Mouse (Mus musculus): ENCODE results near the gene Whamm.

Whamm gene

DNA sequence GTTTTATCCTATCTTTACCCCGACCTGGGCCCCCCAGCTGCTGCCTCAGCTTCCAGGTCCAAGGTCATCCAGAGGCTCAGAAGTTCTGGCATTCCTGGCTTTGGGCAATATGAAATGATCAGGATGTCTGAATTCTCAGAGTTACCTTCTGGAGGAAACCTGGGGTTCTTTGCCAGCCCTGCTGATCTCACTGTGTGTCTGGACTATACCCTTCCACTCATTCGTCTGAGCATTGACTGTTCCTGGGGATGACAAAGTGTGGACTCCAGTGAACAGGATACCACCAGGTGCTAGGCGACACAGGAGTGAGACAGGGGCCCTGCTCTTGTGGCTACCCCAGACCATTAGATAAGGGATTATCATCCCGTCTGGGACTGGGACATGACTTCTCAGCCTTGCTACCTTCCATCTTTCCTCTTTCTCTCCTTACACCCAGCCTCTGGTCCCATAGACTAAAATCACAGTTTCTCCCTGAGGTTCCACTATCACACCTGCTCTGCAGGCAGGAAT lies 7.5 kb upstream of the Whamm start:
- no peak for DNase-seq (ENCODE audit: low spot score)

DNA sequence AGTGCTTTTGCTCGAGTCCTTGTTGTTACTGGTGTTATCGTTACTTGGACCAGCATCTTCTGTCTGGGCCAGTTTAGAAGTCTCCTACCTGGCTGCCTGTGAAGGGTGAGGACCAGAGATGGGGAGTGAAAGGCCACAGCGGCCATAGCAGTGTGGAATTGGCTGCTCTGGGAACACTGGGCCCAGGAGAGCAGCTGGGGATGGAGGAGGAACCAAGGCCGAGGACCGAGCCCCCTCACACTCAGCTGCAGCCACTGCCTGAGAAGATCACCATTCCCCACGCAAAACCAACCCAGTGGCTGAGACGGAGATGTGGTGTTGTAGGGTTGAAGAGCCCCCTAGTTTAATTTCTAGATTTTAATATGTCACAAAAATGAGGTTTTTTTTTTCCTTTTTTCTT lies 6.3 kb upstream of the Whamm start:
- no peak for DNase-seq (ENCODE audit: low spot score)

DNA sequence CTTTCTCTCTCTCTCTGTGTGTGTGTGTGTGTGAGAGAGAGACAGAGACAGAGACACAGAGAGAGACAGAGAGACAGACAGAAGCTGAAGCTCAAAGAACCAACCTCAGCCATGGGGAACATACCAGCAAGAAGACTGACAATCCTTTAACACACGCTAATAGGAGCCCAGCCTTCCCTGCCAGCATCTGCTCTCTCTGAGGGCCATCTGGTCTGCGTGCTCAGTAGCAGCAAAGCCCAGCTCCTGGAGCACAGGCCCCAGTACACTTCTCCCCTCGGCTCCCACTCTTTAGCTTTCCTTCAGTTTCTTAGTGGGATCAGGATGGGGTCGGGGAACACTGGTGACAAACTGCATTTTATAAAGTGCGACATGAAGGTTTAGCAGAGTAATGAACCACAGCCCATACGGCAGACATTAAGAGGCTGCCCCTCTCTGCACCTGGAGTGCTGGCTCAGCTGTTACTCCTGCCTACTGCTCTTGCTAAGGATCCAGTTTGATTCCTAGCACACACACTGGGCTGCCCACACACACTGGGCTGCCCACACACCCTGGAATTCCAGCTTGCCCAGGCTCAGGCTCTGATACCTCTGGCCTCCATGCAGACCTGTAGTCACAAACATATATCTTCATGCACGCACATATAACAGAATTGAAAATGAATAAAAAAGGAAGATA lies 5.5 kb upstream of the Whamm start:
- no peak for DNase-seq (ENCODE audit: low spot score)

DNA sequence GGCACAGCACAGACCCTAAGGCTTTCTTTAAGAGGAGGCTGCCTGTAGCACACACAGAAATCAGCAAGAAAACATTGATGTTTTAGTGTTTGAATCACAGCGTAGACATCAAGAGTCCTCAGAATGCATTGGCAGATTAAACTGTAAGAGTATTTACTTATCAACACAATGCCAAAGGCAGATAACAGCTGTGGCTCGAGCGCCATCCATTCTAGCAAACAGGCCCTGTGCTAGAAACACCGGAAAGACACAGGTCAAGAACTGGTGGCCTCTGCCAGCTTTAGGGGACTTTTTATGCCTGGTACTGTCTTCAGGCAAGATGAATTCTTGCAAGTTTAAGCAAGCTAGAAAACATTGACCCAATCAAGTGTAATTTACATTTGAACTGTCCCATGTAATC lies 4.7 kb upstream of the Whamm start:
- DNase-seq (ENCODE audit: low spot score): no peak

DNA sequence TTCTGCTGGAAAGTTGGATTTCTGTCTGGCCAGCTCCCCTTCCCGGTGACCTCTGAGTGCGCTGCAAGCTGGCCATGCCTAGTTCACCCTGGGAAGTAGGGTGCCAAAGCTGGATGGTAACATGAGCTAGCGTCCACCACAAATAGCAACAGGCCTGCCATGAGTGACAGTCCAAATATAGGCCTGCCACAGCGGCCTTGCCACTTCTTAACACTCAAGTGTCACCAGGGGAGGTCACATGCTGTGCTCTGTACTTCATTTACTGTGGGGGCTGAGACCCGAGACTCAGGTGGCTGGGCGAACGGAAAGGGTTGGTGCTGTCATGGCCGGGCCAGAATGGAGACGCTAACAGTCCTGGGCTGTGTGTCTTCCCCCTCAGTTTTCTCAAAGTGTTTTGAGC lies 4.2 kb upstream of the Whamm start, which contains the start of gene Fsd2:
Gene Fsd2 (minus strand): TSS at position 53 of the 400 bp plus-strand sequence.
- no peak for DNase-seq (ENCODE audit: low spot score)

DNA sequence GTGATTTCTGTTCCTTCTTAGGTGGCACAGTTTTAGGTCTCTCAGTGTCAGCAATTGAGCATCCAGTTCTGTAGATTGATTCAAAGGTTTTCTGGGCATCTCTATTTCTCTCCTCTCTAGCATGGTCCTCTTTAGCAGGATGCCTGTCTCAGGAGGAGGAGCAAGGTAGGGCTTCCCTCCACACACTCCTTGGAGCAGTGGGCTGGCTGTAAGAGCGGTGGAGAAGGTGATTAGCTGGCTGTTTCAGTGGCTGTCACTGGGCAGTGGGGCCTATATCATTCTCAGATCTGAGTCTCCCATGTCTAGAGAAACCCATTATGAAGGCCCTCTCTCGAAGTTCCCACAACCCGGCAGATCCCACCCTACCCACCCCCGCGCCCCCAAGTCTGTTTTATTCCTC lies 3.7 kb upstream of the Whamm start:
- no peak for DNase-seq (ENCODE audit: low spot score)

DNA sequence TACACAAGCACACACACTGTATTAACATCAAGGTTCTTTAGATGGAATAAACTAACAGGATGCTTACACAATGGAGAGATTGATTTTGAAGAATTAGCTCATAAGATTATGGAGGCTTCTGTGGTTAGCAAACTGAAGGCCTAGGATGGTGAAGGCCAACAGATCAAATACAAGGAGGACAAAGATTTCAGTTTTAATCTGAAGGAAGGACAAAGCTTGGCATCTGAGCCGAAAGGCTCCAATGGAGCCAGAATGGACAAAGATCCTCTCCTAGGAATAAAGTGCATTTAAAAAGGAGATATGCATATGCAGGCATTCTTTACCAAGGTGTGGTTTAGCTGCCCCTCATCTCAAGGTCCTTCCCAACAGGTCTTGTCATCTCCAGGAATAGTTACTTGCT lies 1.2 kb upstream of the Whamm start:
- DNase-seq (ENCODE audit: low spot score): no peak

DNA sequence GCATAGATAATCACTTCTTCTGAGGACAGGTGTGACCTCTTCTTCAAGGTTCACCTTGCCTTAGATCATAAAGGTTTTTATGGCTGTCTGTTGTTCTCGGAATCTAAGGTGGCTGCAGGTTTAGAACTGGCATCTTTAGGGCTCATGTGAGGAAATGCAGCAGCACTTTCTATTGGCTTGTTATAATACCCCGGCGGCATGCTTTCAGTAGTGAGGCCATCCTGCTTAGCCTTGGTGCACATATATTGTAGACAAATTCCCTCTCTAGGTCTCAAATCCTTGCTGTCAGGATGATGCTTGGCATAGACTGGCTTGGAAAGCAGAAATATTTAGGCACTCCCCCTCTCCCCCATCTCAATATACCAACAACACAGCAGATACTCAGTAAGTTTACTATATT lies 795 bp upstream of the Whamm start:
- DNase-seq (ENCODE audit: low spot score): no peak

DNA sequence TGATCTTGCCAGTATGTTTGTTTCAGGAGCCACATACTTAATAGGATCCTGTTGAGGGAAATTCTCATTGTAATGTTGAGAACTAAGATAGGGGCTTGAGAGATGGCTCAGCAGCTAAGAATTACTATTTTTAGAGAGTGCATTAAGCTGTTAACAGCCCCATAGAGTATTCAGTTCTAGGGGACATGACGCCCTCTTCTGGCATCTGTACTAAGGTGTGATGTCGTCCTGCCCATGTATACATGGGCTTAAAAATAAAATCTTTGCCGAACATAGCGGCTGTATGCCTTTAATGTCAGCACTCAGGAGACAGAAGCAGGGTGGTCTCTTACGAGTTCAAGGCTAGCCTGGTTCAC lies 336 bp upstream of the Whamm start:
- DNase-seq (ENCODE audit: low spot score): no peak

DNA sequence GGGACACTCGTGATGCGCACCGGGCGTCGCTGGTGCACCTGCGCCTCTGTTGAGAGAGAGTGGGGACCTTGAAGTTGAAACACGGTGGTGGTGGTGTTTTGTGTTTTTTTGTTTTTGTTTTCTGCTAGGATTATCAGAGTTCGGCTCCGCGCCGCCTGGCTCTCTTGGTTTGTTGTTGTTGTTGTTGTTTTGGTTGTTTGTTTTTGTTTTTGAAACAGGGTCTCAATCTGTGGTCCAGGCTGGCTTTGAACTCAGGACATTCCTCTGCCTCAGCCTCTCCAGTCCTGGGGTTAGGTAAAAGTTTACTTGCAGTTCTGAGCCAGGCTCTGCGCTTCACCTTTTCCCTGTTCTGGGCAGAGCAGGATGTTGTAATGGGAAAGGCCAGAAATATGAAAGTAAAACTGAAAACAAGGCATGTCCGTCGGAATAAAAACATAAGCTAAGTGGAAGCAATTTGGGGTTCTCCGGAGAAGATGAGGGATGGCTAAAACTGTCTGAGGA lies 925 bp downstream of the Whamm start:
- peak; percentile 45 for DNase-seq (ENCODE audit: low spot score)

DNA sequence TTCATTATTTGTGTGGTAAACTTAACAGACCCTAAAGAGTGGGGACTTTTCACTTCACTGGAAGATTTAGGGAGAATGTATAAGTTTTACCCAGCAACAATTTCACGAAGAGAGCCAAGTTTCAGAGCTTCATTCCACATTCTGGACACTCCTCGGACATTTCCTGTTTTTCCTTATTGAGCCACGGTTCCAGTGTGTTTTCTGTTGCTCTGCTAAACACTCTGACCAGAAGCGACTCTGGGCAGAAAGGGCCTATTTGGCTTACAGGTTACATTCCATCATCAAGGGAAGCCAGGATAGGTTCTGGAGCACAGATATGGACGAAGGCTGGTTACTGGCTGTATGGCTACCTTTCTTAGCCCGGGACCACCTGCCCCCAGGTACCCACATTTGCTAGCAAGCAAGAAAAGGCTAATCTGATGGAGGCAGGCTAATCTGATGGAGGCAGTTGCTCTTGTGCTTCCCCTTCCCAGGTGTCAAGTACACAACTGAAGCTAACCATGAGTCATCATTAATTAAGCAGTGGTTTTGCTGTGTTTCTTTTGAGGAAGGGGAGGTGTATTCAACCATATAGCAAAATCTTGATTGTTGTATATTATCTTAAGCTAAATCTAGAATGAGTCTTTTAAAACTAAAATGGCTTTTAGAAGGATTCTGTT lies 1.7 kb downstream of the Whamm start:
- no peak for DNase-seq (ENCODE audit: low spot score)

DNA sequence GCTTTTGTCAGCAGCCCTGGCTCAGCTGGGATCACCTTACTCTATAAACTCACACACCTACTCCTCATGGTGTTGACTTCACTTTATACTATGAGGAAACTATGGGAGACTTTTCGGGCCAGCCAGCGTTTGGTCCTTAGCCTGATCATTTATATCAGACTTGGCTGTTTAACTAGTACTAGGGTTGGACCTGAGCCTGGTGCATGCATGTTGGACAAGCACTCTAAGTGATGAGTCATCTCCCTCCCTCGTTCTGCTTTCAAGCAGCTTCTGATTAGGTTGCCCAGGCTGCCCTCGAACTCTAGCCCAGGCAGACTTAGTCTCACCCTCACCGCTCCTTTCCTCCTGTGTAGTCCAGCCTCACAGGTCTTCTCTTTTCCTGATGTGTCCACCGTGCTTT lies 2.3 kb downstream of the Whamm start:
- DNase-seq (ENCODE audit: low spot score): peak; percentile 49

DNA sequence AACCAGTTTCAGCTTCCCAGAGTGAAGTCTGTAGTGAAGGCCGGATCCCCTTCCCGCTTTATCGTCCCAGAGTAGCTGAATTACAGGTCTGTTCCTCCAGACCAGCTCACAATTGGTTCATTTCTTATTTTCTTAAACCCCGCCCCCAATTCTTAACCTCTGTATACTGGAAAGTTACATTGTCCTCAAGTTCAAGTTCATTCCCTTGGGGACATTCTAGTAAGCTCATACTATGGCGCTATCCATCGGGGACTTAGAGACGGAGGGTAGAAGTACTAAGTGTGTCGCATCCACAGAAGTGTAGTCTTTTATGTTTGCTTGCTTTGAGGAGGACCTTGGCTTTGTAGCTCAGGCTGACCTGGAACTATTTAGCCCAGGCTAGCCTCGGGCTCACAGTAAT lies 2.8 kb downstream of the Whamm start:
- no peak for DNase-seq (ENCODE audit: low spot score)

DNA sequence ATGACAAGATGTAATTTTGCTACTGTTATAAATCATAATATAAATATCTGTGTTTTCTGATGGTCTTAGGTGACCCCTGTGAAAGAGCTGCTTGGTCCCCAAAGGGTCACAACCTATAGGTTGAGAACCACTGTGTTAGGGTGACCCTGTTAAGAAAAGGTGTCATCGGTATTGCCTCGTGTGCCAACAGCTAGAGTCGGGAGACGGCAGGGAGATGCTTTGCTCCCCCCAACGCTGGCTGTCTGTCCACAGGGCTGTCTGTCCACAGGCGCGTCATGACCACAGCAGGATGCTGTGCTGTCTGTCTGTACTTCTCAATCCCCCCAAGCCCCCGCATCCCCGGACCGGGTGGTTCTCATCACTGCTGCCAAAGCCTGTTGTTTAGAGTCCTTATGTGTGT lies 4.5 kb downstream of the Whamm start:
- DNase-seq (ENCODE audit: low spot score): no peak

DNA sequence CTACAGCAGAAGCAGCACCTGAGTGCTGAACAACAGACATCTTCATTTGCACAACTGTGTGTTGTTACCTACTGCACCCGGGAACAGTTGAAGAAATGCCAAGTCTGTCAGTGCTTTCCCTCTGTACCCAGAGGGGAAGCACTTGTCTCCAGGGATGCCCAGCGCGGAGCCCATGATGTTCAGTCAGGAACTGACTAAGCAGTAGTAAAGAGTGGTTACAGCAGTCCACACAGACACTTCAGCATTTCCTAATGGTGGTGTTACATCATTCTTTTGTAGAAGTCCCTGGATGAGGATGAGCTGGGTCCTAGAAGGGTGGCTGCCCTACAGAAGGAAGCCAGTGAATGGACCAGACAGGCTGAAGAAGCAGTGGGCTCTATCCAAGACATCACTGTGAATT lies 6.8 kb downstream of the Whamm start:
- no peak for DNase-seq (ENCODE audit: low spot score)

DNA sequence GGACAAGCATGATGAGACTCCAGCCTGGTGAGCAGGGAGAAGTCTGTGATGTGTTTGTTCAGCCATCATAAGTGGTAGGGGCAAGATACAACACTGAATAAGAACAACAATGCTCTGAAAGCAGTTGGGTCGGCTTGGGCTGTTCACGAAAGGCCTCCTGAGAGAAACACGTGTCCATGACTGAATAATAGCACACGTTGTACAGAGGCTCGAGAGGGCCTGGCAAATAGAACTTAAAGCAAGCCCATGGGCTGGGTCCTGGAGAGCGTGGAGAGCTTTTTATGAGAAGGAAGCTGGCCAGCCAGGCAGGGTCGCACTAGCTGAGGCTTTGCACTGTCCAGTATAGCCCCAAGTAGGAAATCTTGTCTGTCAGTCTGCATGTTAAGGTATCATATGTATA lies 7.3 kb downstream of the Whamm start:
- DNase-seq (ENCODE audit: low spot score): peak; percentile 16

DNA sequence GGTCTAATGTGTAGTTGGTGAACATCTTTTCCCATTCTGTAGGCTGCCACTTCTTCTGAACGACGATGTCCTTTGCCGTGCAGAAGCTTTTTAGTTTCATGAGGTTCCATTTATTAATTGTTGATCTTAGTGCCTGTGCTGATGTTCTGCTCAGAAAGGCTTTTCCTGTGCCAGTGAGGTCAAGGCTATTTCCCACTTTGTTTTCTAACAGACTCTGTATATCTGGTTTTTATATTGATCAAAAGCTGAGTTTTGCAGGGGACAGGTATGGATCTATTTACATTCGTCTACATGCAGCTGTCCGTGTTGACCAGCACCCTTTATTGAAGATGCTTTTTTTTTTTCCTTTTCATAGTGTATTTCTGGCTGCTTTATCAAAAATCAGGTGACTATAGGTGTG lies 8.2 kb downstream of the Whamm start:
- DNase-seq (ENCODE audit: low spot score): no peak

DNA sequence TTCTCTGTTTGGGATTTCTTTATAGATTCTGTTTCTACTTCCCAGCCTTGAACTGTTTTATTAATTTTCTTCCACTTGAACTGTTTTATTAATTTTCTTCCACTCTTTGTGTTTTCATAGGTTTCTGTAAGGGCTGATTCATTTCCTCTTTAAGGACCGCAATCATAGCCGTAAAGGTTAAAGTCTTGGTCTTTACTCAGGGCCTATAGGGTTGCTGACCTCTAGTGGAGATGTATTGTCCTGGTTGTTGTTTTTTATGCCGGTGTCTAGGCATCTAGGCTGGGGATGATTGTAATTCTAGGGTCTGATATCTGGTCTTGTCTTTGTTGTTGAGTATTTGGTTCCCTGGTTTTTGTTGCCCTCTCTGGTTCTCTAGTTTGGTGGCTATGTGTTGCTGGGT lies 12.4 kb downstream of the Whamm start:
- DNase-seq (ENCODE audit: low spot score): no peak

DNA sequence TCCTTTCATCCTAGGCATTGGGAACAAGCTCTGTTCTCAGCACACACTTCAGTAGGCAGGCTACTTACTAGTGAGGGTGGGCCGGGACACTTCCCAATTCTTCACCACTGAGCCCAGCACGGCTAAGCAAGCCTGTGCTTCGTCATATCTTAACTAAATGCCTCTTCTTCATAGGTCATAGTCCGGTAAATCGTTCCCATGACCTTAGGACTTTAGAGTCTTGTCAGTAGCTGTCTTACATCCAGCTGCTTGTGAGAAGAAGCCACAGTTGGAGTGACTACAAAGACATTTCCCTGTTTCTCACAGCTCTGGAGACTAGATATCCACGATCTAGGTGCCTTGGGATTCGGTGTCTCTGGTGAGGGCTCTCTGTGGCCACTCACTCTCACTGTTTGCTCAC lies 14.3 kb downstream of the Whamm start:
- DNase-seq (ENCODE audit: low spot score): no peak

DNA sequence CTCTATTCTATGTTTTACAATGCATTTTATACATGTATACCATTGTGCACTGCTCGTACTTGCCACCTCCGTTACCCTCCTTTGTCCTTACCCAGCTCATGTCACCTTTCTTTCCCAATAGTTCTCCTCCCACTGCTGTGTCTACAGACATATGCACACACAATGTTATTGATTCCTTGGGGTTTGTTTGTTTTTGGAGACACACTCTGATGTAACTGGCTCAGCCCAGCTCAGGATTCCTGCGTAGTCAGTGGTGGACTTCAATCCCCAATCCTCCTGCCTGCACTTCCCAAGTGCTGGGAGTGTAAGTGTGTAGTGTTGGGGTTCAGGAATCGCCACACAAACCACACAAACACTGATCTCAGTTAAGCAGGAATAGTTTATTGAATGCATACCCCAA lies 16.2 kb downstream of the Whamm start:
- DNase-seq (ENCODE audit: low spot score): no peak

DNA sequence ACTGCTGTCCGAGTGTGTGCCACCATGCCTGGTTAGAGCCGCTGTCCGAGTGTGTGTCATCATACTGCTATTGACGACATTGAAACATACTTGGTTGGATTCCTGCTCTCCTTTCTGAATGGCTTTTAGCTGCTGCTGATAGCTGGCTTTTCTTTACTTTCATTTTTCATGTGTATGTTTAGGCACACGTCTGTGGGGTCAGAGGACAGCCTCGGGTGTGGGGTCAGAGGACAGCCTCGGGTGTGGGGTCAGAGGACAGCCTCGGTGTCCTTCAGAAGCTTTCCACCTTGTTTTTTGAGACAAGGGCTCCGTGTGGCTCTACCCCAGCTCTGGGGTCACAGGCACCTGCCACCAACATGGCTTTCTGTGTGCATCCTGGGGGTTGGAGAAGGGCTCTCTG lies 21.6 kb downstream of the Whamm start:
- DNase-seq (ENCODE audit: low spot score): no peak

DNA sequence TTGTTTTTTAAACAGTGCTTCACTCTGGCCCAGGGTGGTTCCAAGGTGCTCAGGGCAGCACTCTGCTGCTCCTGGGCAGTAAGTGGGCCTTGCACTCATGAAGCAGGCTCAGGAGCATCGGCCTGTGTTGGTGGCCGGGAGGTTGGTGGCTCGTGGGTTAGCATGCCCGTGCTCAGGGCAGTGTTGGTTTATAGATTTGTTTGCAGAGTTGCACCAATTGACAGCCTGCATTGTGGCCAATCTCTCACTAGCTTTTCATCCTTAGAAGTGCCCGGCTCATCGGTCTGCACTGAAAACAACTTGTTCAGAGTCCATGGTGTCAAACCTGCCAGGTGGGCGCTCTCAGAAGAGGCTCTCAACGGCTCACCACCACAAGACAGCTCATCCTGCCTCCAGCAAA lies 22.3 kb downstream of the Whamm start:
- no peak for DNase-seq (ENCODE audit: low spot score)

DNA sequence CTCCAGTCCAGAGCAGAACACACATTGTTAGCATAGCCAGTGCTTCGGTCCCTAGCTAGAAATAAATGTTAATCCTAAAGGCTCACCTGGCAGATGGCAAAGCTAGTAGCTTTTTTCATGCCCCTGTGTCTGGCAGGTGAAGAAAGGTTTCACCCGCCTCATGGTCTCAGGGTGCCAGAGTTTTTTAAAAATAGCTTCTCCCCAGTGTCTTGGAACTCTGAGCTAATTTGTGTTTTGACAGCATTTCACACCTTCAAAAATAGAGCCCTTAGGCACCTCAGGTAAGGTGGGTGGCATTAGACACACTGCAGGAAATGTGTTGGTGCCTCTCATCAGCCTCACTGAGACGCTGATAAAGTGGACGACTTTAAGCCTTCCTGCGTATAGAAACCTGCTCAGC lies 24.0 kb downstream of the Whamm start:
- no peak for DNase-seq (ENCODE audit: low spot score)

DNA sequence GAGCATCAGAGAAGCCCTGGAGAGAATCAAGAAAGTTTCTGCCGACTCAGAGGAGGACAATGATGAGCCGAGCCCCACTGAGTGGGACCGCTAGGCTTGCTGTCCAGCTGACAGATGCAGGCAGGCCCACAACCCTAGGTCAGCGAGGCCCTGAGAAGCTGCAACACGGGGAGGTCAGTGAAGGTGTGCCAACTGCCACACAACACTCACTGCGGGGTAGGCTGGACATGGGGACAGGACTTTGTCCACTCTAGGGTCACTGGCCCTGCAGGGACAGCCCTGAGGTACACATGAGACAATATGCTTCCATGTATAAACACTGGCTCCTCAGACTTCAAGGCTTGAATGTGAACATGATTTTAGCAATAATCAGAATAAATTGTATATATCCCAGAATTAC lies 25.0 kb downstream of the Whamm start:
- no peak for DNase-seq (ENCODE audit: low spot score)

All from lung, postnatal 25 days (tissue).